Mouse (Mus musculus) ZHBTc4 (cell line): ENCODE measurements at regions not wholly inside any gene's neighbourhood (a gene's known extent, or its start where the extent isn't known, plus 50 kb on each side); places are given as distances from the start of the nearest gene placed in this dataset.
A peak's percentile ranks its signal among the peaks of the same experiment; 100 is the strongest.

Source experiments
- DNase-seq: peaks from one replicate; pipeline ENCODE4 v3.0.0-alpha.2; 2011; ENCODE audit warnings: low read depth, low spot score

GRCm38 (mm10) chr3:68758609-68759008, 68.2 kb downstream of the Il12a start:
- no peak for DNase-seq

GRCm38 (mm10) chr3:68759375-68759774, 68.9 kb downstream of the Il12a start:
- DNase-seq: peak; percentile 9

- no peak for DNase-seq
Measured at GRCm38 (mm10) chr3:68760806-68761205, 70.4 kb downstream of the Il12a start.

GRCm38 (mm10) chr3:68761242-68761625, 70.8 kb downstream of the Il12a start:
- DNase-seq: no peak

GRCm38 (mm10) chr3:68761626-68762331, 71.3 kb downstream of the Il12a start:
- peak; percentile 48 for DNase-seq

- DNase-seq: no peak
Measured at GRCm38 (mm10) chr3:68762988-68763387, 72.5 kb downstream of the Il12a start.

GRCm38 (mm10) chr3:68764336-68764735, 73.9 kb downstream of the Il12a start:
- DNase-seq: no peak

- no peak for DNase-seq
Measured at GRCm38 (mm10) chr3:68764917-68765598, 74.6 kb downstream of the Il12a start.

- no peak for DNase-seq
Measured at GRCm38 (mm10) chr3:68771579-68771978, 81.1 kb downstream of the Il12a start.

- DNase-seq: no peak
Measured at GRCm38 (mm10) chr3:68777801-68778200, 87.4 kb downstream of the Il12a start.

GRCm38 (mm10) chr3:68778354-68779040, 88.1 kb downstream of the Il12a start:
- no peak for DNase-seq

GRCm38 (mm10) chr3:68780843-68781242, 88.5 kb upstream of the 1110032F04Rik start:
- no peak for DNase-seq

GRCm38 (mm10) chr3:68781466-68781865, 87.9 kb upstream of the 1110032F04Rik start:
- DNase-seq: no peak

GRCm38 (mm10) chr3:68782363-68782762, 87.0 kb upstream of the 1110032F04Rik start:
- DNase-seq: no peak

GRCm38 (mm10) chr3:68783666-68784416, 85.5 kb upstream of the 1110032F04Rik start:
- peak; percentile 28 for DNase-seq

- no peak for DNase-seq
Measured at GRCm38 (mm10) chr3:68786771-68787170, 82.6 kb upstream of the 1110032F04Rik start.

- peak; percentile 7 for DNase-seq
Measured at GRCm38 (mm10) chr3:68787385-68788175, 81.8 kb upstream of the 1110032F04Rik start.

- DNase-seq: no peak
Measured at GRCm38 (mm10) chr3:68789491-68789890, 79.9 kb upstream of the 1110032F04Rik start.

- no peak for DNase-seq
Measured at GRCm38 (mm10) chr3:68790466-68790865, 78.9 kb upstream of the 1110032F04Rik start.

- DNase-seq: no peak
Measured at GRCm38 (mm10) chr3:68792883-68793282, 76.5 kb upstream of the 1110032F04Rik start.

- DNase-seq: no peak
Measured at GRCm38 (mm10) chr3:68793923-68794322, 75.5 kb upstream of the 1110032F04Rik start.
